Mouse (Mus musculus) embryonic fibroblast, embryonic 13.5 days (primary cell): ENCODE data around the gene Olfr282. TPM values are rescaled to one million over a fixed set of nuclear protein-coding genes. Genes with fewer than 3 reads are reported as not detected.

ENCODE experiments used
- H3K27ac ChIP-seq: 2 replicates; pipeline ENCODE4 v1.5.1; 2012; ENCODE audit warnings: low read length, control low read depth, inconsistent platforms; ENCODE audit not compliant: insufficient read depth
- H3K4me1 ChIP-seq: 2 replicates; pipeline ENCODE4 v1.6.1; 2011; ENCODE audit warnings: low read length; ENCODE audit not compliant: control insufficient read depth, insufficient read depth
- H3K4me3 ChIP-seq: 2 replicates; pipeline ENCODE4 v1.5.1; 2011; ENCODE audit warnings: mild to moderate bottlenecking, control low read depth, low read length; ENCODE audit not compliant: insufficient read depth
- CTCF ChIP-seq: IDR thresholded peaks from 2 replicates; pipeline ENCODE4 v1.5.1; 2011; ENCODE audit warnings: mild to moderate bottlenecking, control low read depth, low read length, moderate library complexity, borderline replicate concordance; ENCODE audit not compliant: insufficient read depth
- POLR2A ChIP-seq: IDR thresholded peaks from 2 replicates; pipeline ENCODE4 v1.6.1; 2011; ENCODE audit warnings: low read depth, mild to moderate bottlenecking, control low read depth, low read length, moderate library complexity
- polyA plus RNA-seq: library from polyadenylated mRNA; stranded (reverse); fragments of >200 nt; gene quantifications from 2 replicates; pipeline ENCODE4 v1.2.4, GENCODE M21; 2011; ENCODE audit warnings: low read depth; ENCODE audit not compliant: missing spikeins, insufficient read length

Gene Olfr282
- polyA plus RNA-seq, 1 experiment: not detected

GRCm38 (mm10) chr15:98469596-98469995, 38.6 kb downstream of the Olfr282 start, which contains the start of gene OR5BS1P:
TSS of gene OR5BS1P (plus strand) at chr15:98469896.
- no peak within 1 kb of the TSS for H3K4me3 ChIP-seq
- H3K4me1 ChIP-seq: no peaks in the 10 kb centered on the region
- TF ChIP-seq CTCF: no peak
- no peak for TF ChIP-seq POLR2A
- H3K27ac ChIP-seq: no peak within 1 kb of the TSS

DNA sequence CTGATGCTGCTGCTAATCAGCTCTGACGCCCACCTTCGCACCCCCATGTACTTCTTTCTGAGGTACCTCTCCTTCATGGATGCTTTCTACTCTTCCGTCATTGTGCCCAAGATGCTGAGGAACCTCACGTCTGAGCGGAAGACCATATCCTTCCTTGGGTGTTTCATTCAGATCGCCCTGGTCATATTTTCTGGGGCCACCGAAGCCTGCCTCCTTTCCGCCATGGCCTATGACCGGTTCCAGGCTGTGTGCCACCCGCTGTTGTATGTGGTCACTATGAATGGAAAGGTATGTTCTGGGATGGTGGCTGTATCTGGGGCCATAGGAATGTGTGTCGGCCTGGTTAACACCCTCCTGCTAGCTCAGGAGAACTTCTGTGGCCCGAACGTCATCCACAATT, 40.5 kb downstream of the Olfr282 start:
- Histone ChIP-seq H3K27ac (no peak overlapping the region), H3K4me3 (no peak overlapping the region), H3K4me1 (no peaks in the 10 kb centered on the region)
- TF ChIP-seq CTCF (no peak), POLR2A (no peak)

DNA sequence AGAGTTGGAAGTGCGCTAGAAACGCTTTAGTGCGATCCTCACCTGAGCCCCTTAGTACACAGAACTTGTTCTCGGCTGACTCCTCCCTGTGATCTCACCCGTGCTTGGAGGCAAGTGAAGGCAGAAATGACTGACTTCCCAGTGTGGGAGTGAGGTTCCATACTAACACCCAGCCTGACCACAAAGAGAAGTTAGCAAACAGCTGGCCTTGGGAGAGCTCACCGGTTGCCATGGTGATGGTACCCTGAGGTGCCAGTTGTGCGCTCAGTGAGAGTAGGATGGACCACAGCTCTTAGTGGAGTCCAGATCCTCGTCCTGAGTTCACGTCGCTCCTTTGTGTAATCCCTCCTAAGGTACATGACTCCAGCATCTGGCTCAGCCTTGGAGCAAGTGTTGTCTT, 43.9 kb downstream of the Olfr282 start:
- TF ChIP-seq CTCF: no peak
- no peak for TF ChIP-seq POLR2A
- no peak overlapping the region for H3K4me3 ChIP-seq

GRCm38 (mm10) chr15:98475382-98475781, 44.4 kb downstream of the Olfr282 start:
- TF ChIP-seq POLR2A (no peak), CTCF (no peak)
- no peaks in the 10 kb centered on the region for H3K4me1 ChIP-seq
- no peak overlapping the region for H3K4me3 ChIP-seq

More for the DNA sequence above, 43.9 kb downstream of the Olfr282 start:
- Histone ChIP-seq H3K27ac (no peak overlapping the region), H3K4me1 (no peaks in the 10 kb centered on the region)

GRCm38 (mm10) chr15:98476281-98476680, 45.3 kb downstream of the Olfr282 start:
- H3K27ac ChIP-seq: no peak overlapping the region
- no peaks in the 10 kb centered on the region for H3K4me1 ChIP-seq
- H3K4me3 ChIP-seq: no peak overlapping the region
- TF ChIP-seq CTCF: no peak
- no peak for TF ChIP-seq POLR2A

More at GRCm38 (mm10) chr15:98475382-98475781, 44.4 kb downstream of the Olfr282 start:
- no peak overlapping the region for H3K27ac ChIP-seq

DNA sequence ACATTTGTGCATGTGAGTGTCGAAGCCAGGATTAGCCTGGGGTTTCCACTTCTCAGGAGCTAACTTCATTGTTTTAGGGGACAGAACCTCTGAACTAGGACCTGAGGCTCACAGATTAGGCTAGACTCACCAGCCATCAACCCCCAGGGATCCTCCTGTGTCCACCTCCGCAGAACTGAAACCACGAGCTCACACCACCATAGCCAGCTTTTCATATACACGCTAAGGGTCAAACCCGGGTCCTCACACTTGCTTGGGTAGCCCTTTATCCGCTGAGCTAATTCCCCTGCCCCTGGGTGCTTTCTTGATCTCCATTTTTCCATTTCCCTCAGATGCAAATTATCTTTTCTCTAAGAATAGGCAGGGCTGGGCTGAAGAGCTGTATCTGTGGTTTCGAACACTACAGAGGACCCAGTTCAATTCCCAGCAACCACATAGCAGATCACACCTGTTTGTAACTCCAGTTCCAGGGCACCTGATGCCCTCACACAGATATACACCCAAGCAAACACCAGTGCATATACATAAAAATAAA, 48.6 kb downstream of the Olfr282 start:
- no peak overlapping the region for H3K4me3 ChIP-seq
- no peak overlapping the region for H3K27ac ChIP-seq

GRCm38 (mm10) chr15:98482701-98483100, 51.7 kb downstream of the Olfr282 start, which contains the start of gene Lalba:
TSS of gene Lalba (minus strand) at chr15:98482721.
- TF ChIP-seq POLR2A (no peak), CTCF (no peak)
- no peak within 1 kb of the TSS for H3K4me3 ChIP-seq
- H3K27ac ChIP-seq: no peak within 1 kb of the TSS
- no peaks in the 10 kb centered on the region for H3K4me1 ChIP-seq

More for the DNA sequence above, 48.6 kb downstream of the Olfr282 start:
- TF ChIP-seq POLR2A (no peak), CTCF (no peak)
- H3K4me1 ChIP-seq: no peaks in the 10 kb centered on the region

DNA sequence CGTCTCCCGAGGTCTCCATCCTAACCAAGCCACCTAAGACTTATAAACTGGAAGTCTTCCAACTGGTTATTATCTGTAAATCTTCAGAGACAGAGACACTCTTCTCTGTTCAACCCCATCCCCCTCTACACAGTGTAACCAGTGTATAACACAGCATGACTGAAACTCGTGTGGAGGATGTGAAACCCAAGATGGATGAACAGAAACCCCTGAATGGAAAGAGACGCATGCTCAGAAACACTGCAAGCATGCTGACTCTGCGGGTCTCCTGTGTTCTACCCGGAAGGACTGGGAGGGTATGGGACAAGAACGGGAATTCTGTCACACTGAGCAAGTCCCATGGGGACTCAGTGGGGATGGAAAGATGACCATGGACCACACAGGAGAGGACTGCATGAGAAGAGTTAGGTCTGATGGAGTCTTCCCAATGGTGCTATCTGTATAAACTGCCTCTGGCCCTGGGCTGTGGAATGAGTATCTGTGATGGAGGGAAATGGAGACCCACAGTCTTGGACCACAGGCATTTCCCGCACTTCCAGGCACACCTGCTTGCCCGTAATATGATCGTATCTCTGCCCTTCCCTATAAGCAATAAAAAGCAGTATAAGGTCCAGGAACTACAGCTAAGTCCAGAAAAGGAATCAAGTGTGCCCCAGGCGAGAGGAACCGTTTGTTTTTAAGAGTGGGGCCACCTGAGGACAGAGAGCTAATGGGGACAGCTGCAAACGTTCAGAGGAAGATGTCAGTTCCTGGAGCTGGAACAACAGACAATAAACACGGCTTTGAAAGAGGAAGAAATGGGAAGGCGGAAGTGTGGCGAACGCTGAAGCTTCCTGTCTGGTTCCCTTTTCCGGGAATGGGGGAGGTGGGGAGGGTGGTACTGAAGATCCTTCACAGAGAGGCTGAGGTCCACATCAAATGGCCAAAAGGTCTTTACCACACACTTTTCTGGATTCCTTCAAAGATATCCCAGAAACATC, 53.2 kb downstream of the Olfr282 start:
- H3K4me1 ChIP-seq: no peaks in the 10 kb centered on the region
- TF ChIP-seq POLR2A (no peak), CTCF (no peak)
- no peak overlapping the region for H3K27ac ChIP-seq
- no peak overlapping the region for H3K4me3 ChIP-seq

DNA sequence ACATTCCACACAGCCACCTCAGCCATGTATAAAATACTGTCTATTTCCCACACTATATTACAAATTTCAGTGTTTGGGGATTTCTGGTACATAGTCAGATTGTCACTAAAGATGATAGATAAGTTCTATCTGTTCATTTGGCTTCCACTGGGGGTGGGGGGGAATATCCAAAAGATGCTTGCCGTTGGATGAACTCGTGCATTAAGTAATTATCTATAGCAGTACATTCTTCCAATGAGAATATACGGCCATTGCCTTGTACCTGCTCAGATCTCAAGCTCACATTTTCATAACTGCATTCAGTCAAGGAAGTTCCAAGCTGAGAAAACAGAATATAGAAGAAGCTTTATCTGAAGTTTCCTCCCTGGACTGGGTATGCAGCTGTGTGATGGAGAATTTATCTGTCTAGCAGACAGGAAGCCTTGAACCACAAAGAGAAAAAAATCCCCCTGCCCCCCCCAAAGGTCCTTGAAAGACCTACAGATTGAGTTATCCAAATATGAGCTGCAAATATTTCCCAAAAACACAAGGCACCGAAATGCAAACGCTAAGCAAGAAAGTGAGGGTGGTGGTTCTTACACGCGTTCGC, 55.5 kb downstream of the Olfr282 start:
- no peak overlapping the region for H3K27ac ChIP-seq
- no peak overlapping the region for H3K4me3 ChIP-seq
- no peaks in the 10 kb centered on the region for H3K4me1 ChIP-seq
- TF ChIP-seq POLR2A (no peak), CTCF (no peak)

Other genes starting within 250 kb of the Olfr282 start
- not detected in 2 replicates for gene Olfr288, start 235.7 kb upstream of the Olfr282 start, polyA plus RNA-seq
- not detected in 2 replicates for gene Gm44579, start 210.2 kb upstream of the Olfr282 start, polyA plus RNA-seq
- not detected in 2 replicates for gene Olfr287, start 210.2 kb upstream of the Olfr282 start, polyA plus RNA-seq
- gene Olfr286, start 196.8 kb upstream of the Olfr282 start, polyA plus RNA-seq: not detected in 2 replicates
- not detected in 2 replicates for gene H1fnt, start 173.9 kb upstream of the Olfr282 start, polyA plus RNA-seq
- 0.38 and 0.40 TPM in 2 replicates for gene Zfp641, start 135.1 kb upstream of the Olfr282 start, polyA plus RNA-seq
- gene Olfr285, start 113.9 kb upstream of the Olfr282 start, polyA plus RNA-seq: not detected in 2 replicates
- gene Olfr284, start 90.2 kb upstream of the Olfr282 start, polyA plus RNA-seq: not detected in 2 replicates
- gene Olfr283, start 50.3 kb upstream of the Olfr282 start, polyA plus RNA-seq: not detected in 2 replicates
- gene Olfr281, start 21.4 kb downstream of the Olfr282 start, polyA plus RNA-seq: not detected in 2 replicates
- gene OR5BS1P, start 38.7 kb downstream of the Olfr282 start, polyA plus RNA-seq: not detected in 2 replicates
- not detected in 2 replicates for gene Lalba, start 51.5 kb downstream of the Olfr282 start, polyA plus RNA-seq
- gene Olfr279, start 61.2 kb downstream of the Olfr282 start, polyA plus RNA-seq: not detected in 2 replicates
- gene Kansl2, start 103.0 kb downstream of the Olfr282 start, polyA plus RNA-seq: 91.2 and 117 TPM in 2 replicates
- gene Ccnt1, start 139.7 kb downstream of the Olfr282 start, polyA plus RNA-seq: 36.3 and 40.6 TPM in 2 replicates
- not detected in 2 replicates for gene 4930415O20Rik, start 139.8 kb downstream of the Olfr282 start, polyA plus RNA-seq
- gene Adcy6, start 178.9 kb downstream of the Olfr282 start, polyA plus RNA-seq: 49.8 and 56.5 TPM in 2 replicates
- gene Cacnb3, start 199.6 kb downstream of the Olfr282 start, polyA plus RNA-seq: 40.5 and 44.2 TPM in 2 replicates
- 58.8 and 62.4 TPM in 2 replicates for gene Ddx23, start 231.7 kb downstream of the Olfr282 start, polyA plus RNA-seq
- 9.6 and 14.3 TPM in 2 replicates for gene Rnd1, start 246.2 kb downstream of the Olfr282 start, polyA plus RNA-seq